Mouse (Mus musculus) left cerebral cortex, postnatal 36 days (tissue): ENCODE measurements around the gene Rab44. TPM values are rescaled to one million over a fixed set of nuclear protein-coding genes. Genes with fewer than 3 reads are reported as not detected.

Experiments
- DNase-seq, 2 experiments: peaks; one replicate each; pipeline ENCODE4 v3.0.0; 2021 to 2022; ENCODE audit warnings: low spot score in 2 of 2, mixed read lengths in 1 of 2
- intact Hi-C: fragments of 180-260 bp; cut with DNase I; formaldehyde crosslinking; loops from one replicate; pipeline ENCODE4 v1.15.1; 2025
- total RNA-seq, 2 experiments: library from RNA; stranded (reverse); gene quantifications; 2 replicates each; pipeline ENCODE4 v1.2.3; 2021

The Rab44 gene
- total RNA-seq, 2 experiments from 2014 or later = 0.52 TPM; not detected in 1

DNA sequence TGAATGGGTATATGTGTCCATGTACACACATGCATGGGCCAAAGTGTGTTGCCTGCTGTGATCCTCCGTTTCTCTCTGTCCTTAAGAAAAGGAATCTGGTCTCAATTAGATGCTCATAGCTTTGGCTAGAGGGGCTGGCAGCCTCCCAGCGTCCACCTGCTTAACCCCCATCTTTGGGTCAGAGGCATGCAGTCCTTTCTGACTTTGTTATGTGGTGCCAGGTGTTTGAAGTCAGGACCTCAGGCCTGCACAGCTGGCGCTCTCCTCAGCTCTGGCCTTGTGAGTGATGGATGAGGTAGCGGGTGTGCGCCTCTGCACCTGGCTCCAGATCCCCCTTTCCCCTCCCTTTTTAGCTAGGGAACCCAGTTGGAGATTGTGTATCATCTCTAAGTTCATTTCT is 4.1 kb downstream of the Rab44 start:
- intact Hi-C loops = no loop called here
- DNase-seq = no peak

DNA sequence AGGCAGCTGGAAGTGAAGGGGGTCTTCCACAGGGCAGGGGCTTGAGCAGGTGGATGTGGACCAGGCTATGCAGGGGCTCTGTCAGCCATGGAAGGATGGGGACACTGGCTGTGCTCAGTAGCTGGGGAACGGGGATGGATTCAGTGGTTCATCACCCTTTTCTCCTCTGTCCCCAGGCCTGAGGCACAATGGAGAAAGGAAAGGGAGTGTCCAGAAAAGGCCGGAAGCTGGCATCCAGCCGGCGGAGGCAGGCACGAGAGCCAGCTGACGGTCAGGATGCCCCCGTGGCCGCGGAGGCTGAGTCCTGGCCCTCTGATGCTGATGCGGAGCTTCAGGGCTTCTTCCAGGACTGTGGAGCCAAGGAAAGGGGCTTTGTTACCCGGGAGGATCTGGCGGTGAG is 6.7 kb downstream of the Rab44 start:
- DNase-seq = no peak
- intact Hi-C loops = no loop called here

DNA sequence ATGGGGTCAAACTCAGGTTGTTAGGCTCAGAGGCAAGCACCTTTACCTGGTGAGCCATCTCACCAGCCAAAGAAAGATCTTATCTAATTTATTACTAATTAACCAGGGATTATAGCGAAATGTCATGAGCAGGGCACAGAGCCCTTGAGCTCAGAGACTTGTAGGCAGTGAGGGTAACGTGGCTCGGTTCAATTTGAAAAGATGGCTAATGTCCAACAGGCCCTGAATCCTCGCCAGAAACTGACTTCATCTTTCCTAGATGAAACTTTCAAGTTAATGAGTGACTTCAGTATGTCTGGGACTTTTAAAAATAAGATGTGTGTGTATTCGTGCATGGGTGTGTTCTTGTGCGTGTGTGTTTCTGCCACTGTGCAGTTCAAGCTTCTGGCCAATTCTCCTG is 8.9 kb downstream of the Rab44 start:
- intact Hi-C loops = no loop called here

DNA sequence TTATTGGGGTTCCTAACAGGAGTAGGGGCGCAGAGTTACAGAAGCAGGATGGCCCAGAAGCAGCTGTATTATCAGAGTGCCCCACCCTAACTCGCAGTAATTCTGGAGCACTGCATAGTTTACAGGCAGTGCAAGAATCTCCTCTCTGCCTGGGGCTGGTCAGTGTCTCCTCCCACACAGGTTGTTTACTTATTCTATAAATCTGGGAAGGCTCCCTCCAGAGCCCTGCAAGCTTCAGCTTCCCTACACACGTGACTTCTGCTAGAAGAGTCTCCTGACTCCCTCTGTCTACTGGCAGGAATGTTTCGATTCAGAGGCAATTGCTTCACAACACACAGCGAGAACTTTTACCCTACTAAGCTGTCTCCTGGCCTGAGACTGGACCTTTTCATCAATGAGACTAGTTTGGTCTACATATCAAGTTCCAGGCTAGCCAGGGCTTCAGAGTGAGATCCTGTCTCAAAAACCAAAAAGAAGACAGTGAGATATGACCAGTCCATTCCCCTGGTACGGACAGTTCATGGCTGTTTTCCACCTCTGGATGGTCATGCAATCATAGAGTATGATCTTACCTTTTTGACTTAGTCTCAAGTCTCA is 9.7 kb downstream of the Rab44 start:
- no peak for DNase-seq
- intact Hi-C loops = no loop called here

More for the DNA sequence above, 8.9 kb downstream of the Rab44 start:
- DNase-seq = no peak

DNA sequence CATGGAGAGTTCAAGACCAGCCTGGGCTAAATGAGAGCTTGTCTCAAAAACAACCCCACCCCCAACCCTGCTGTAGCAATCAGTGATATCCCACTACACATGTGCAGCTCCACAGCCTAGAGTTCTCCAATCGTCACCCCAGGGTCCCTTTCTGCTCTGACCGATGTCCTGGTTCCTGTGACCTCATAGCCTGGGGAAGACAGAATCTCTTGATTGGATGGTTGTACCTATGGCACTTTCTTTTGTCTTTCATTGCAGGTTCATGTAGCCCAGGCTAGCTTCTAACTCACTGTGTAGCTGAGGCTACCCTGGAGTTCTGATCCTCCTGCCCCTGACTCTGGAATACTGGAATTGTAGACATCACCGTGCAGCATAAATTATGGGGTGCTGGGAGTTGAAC is 12.6 kb downstream of the Rab44 start:
- no peak for DNase-seq
- intact Hi-C loops = no loop called here

DNA sequence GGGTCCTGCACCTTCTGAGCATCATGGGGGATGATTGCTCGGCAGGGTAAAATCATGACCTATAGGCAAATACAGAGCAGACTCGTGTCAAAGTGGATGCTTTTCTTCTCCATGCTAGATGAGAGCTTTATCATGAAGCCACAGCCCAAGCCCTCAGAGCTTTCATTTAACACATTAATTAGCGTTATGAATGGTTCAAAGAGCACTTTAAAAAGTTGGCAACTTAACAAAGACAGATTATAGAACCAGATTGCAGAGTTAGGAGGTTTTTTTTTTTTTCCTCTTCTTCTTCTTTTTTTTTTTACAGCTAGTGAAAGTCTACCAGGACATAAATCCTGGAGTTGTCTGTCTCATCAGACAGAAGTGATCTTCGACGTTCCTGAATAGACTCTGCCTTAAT is 15.4 kb downstream of the Rab44 start:
- DNase-seq = no peak
- intact Hi-C loops = no loop called here

DNA sequence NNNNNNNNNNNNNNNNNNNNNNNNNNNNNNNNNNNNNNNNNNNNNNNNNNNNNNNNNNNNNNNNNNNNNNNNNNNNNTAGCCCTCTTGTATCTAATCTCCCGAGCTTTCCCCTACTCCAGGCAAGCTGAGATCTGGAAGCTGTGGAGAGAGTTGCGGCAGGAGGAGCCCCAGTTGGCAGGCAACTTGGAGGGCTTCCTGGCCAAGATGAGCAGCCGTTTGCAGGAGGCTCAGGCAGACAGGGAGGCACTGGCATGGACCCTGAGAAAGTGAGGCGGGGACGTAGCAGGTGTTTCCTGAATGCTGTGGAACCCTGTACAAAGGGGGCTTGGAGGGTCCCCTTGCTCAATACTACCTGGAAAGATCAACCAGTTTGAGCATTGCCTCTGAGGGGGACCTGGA is 21.1 kb downstream of the Rab44 start:
- DNase-seq = no peak
- intact Hi-C loops = no loop called here

DNA sequence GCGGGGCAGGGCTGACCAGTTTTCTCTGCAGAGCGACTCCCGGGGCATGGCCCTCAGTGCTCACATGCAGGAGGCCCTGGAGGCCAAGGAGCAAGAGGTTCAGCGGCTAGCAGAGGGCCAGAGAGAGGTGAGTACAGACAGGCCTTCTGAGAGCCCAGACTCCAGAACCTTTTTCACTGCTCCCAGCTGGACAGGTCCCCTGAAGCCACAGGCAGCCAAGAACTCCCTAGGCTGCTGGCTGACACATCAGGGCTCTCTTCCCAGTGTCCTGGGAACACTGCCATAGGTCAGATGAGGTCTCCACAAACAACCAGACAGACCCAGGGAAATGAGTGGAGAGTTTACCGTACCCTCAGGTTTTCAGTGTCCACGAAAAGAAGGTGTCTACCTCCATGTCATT is 22.3 kb downstream of the Rab44 start:
- DNase-seq = peak in 1 of 2 experiments; percentile 27
- intact Hi-C loops = no loop called here

DNA sequence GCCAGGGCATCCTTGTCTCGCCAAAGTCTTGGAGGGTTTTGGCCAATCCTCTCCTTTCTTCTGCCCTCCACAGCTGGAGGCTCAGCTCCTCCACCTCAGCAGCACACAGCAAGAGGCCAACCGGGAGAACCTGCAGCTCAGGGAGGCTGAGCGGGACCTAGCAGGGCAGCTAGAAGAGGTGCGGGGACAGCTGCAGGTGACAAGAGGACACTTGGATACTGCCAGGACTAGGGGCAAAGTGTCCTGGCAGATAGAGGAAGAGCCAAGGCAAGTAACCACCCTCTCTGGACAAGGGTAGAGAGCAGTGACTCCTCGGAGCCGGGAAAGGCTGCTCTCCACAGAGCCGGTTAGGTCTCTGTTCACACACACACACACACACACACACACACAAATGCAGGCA is 24.0 kb downstream of the Rab44 start:
- DNase-seq = no peak
- intact Hi-C loops = no loop called here

DNA sequence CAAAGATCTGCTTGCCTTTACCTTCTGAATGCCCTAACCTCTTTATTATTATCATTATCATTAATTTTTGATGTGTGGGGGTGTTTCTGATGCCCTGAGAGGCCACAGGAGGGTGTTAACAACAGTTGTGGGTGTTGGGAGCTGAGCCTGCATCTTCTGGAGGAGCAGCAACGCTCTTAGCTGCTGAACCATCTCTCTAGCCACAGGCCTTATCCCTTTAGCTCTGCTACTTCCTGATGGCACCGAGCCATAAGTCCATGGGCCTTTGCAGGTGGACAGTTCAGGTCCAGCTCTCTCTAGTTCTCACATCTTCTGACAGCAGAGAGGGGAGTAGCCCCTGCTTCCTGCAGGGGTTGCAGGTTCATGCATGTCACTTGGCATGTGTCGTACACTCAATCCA is 27.6 kb downstream of the Rab44 start:
- intact Hi-C loops = no loop called here

DNA sequence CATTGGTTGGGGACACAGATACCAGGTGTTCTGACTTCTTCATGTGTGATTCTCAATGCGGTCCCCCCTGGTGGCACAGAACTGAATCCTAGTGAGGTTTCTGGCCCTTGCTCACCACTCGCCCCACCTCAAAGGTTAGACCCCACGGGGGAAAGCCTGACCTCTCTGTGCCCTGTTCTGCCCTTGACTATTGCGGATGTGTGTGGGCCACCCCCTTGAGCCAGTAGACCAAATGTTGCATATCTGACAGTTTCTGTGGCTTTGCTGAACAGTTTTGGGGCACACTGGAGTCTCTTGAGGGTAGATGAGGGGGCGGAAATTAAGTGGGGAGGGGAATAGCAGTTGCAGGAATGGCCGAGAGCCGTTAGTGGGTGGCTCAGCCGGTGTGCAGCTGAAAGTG is 29.3 kb downstream of the Rab44 start:
- intact Hi-C loops = no loop called here
- no peak for DNase-seq

More for the DNA sequence above, 27.6 kb downstream of the Rab44 start:
- no peak for DNase-seq

DNA sequence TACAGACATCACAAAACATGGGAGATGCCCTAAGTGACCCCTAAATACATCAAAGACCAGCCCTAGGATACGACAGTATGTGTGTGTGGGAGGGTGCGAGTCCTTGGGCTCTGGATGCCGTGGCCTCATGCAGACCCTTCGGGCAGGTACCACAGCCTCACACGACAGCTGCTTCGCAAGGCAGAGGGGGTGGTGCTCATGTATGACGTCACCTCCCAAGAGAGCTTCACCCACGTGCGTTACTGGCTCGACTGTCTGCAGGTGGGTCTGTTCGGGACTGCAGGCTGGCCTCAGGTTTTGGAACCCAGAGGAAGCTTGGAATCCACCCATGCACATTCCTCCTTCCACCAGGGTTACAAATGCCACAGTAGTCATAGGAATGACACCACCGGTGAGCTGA is 31.2 kb downstream of the Rab44 start:
- intact Hi-C loops = no loop called here
- DNase-seq = no peak

DNA sequence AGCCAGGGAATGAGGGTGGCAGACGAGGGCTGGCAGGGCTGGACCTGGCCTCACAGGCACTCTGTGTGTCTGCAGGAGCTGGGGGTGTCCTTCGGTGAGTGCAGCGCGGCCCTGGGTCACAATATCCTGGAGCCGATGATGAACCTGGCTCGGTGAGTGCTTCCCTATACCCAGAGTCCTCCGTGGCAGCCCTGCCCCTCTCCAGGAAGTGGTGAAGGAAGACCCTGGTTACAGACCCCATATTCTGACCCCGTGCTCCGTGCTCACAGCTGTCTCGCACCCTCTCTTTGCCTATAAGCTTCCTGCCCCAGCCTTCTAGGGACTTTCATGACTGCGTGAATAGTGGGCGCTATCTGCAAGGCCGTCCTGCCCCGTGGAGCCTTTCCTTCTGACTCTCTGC is 33.3 kb downstream of the Rab44 start:
- no peak for DNase-seq
- intact Hi-C loops = no loop called here

DNA sequence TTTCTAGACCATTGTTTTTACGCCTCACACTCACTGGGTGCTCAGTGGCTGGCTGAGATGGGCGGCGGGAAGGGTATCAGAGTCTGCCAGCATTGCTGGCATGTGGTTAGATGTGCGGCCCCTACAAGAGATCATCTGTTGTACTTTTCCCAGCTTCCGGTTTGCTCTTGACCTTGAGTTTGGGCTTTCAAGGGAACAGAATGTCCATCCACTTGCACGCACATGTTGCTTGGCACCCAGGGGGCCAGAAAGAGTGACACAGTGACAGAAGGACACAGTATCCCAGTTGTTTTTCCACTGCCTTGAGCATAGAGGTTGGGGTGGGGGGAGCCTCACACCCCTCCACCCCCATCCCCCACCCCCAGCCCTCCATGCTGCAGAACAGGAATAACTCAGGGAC is 33.8 kb downstream of the Rab44 start:
- no peak for DNase-seq
- intact Hi-C loops = no loop called here

DNA sequence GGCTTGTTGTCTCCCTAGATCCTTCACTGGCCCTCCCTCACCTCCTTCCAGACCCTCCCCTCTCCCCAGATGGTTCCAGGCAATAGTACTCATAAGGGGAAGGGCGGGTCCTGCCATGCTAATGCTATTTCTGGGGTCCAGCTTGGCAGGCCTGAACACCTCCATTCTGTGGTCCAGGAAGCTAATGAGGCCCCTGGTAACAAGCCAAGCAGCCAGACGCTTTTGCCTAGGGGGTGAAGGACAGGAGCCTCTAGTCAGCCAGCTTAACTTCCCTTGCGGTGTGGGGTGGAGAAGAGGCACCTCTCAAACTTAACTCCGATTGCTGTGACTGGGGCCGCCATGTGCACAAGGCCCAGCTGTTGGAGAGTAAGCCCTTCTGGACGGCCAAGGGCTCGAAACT is 35.8 kb downstream of the Rab44 start:
- intact Hi-C loops = no loop called here
- no peak for DNase-seq

DNA sequence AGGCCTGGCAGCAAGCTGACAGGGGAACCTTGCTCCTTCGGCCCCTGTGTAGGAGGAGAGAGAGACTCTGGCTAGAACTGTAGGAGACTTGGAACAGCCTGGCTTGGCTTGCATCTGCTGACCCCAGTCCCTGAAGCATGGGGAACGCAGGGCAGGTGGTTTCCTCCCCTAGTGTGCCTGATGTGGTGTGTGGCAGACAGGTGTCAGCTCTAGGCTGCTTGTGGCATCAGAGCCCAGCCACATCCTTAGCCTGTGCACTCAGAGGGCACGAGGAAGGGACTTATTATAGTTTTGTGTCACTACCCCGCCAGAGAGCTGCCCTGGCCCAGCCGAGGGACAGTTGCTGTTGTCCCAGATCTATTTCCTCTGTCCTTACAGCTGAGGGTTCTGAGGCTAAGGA is 38.6 kb downstream of the Rab44 start:
- no peak for DNase-seq
- intact Hi-C loops = no loop called here

DNA sequence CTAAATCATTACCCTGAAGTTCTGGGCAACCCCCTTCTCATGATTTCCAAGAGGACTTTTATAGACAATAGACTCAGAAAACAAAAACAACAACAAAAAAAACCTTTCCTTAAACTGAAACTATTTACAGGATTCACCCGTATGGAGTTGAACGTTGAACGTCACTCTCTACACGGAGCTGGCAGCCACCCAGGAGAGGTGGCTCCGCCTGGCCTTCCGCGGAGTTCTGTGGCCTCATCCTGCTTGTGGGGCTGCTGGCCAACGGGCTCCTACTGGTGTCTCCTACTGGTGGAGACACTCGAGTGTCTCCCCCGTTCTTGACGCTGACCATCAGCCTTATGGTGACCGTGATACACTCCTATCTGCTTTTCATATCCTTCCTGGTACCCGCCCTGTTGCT is 40.3 kb downstream of the Rab44 start:
- DNase-seq = no peak
- intact Hi-C loops = no loop called here

DNA sequence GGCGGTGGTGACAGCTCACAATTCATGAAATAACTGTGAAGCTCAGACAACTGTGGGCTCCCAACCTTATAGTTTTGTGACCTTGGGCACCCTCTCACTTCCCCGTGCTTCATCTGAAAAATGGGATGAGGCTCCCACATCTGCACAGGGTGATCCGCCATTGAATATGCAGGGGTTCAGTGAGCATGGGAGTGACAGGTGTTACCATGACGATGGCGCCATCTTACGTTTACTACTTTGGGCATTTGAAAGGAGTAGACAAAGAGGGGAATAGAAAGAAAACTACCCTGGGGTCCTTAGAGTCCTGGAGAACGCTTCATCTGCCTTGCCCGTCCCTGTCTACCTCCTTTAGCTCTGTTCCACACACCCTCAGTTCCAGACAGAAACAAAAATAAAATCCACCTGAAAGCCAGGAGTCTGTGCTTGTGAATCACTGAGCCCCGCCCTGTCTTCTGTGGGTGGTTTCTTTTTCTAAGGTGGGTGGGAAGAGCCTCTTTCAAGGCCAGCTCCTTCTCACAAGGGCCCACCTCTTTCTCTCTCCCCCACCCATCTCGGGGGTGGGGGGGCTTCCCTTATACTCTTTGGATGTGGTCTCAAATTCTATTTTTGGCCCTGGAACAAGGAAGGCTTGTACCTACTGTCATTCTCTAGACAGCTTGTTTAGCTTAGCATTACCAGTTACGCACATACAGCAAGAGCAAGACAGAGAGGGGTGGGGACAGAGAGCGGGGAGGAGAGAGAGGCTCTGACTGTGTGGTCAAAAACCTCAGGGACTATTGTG is 41.6 kb downstream of the Rab44 start:
- DNase-seq = peak; percentile 64 to 75
- intact Hi-C loops = loop anchor here (5.0 kb wide), 2 partner anchors 58 to 98 kb away; no protein-coding TSS in a partner anchor

DNA sequence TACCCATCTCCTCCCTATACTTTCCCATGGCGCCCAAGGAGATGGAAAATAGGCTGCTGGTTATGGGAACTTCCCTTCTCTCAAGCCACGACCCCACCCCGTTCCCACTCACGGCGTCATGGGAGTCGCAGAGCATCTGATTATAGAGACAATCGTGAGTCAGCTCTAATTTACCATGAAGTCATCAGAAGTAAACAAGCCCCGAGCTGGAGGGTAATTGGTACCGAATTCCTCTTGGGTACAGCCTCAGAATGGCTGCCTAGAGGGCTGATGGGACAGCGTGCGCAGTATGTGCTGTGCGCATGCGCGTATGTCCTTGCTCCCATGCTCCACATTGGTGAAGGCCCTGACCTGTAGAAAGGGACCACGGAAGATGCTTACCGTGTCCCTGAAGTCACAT is 42.5 kb downstream of the Rab44 start:
- intact Hi-C loops = loop anchor here (5.0 kb wide), 2 partner anchors 59 to 99 kb away; no protein-coding TSS in a partner anchor
- no peak for DNase-seq

DNA sequence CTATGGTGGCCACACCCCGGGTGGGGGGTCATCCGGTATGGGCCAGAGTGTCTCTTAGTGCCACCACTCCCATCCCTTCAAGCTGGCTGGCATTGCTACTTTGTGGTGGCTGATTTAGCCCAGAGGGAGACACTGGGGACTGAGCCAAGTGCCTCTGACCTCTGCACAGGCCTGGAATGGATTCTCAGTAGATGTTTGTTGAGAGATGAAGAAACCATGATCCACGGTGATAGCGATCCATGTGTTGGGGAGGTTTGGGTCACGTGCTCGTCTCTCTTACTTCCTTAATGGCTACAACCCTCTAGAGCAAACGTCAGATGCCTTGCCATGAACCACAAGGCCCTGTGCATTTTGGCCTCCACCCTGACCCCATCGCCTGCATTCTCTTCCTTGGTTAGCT is 42.9 kb downstream of the Rab44 start:
- intact Hi-C loops = loop anchor here (5.0 kb wide), 2 partner anchors 60 to 100 kb away; no protein-coding TSS in a partner anchor
- no peak for DNase-seq

DNA sequence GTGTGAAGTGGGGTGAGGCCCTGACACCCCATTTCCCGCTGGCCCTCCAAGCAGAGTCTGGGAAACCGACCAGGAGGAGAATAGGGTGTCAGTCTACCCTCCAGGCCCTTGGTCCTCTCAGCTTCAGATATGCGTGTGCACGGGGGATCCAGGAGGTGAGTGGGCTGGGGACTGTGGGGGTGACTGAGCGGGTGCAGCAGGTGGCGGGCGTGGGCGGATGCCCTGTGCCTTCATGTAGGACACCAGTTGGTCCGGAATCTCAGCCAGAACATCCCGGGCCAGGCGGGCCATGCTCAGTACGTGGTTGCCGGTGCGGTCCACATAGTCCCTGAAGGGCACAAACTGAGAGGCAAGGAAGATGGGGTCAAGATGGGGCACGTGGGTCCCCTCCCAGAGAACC is 45.0 kb downstream of the Rab44 start:
- no peak for DNase-seq
- intact Hi-C loops = loop anchor here (5.0 kb wide), 2 partner anchors 62 to 102 kb away; no protein-coding TSS in a partner anchor
